Mouse (Mus musculus): ENCODE measurements around the gene Rho. TPM values are rescaled to one million over a fixed set of nuclear protein-coding genes. Genes with fewer than 3 reads are reported as not detected.

The Rho gene
- polyA plus RNA-seq, 1 experiment from 2014 or later = 0.51 TPM

GRCm38 (mm10) chr6:115982889-115983288 is 51.3 kb downstream of the Rho start:
- Histone ChIP-seq H3K4me1 (ENCODE audit: control insufficient read depth, insufficient read depth, low read length) (peaks cover 39% of the 10 kb centered on the region), H3K27ac (replicated peaks; ENCODE audit: low read depth, low read length) (peak overlapping the region; percentile 70)

GRCm38 (mm10) chr6:115983306-115984038 is 51.9 kb downstream of the Rho start:
- Histone ChIP-seq H3K4me2 (ENCODE audit: low read depth, low read length) (peak overlapping the region; percentile 24), H3K36me3 (ENCODE audit: control insufficient read depth, insufficient read depth, low read length) (0 out of 2 replicates have a peak, but pooled peaks cover 5% of the 10 kb centered on the region), H3K27ac (replicated peaks; ENCODE audit: low read depth, low read length) (peak overlapping the region; percentile 70), H3K4me3 (ENCODE audit: low read depth, low read length) (no peak overlapping the region), H3K9me3 (ENCODE audit: control insufficient read depth, low read length) (no peaks in the 10 kb centered on the region), H3K4me1 (ENCODE audit: control insufficient read depth, insufficient read depth, low read length) (peaks cover 39% of the 10 kb centered on the region), H3K9ac (ENCODE audit: low read depth, low read length) (0 out of 2 replicates have a peak overlapping the region, but pooled peaks have one; percentile 35), H3K27me3 (replicated peaks; ENCODE audit: control insufficient read depth, insufficient read depth, low read length) (no peaks in the 10 kb centered on the region)
- ATAC-seq (ENCODE audit: low read depth) (no peak), DNase-seq (ENCODE audit: low spot score) (no peak)
- WGBS = 53% methylated on average over 12 of the region's 12 CpGs

More at GRCm38 (mm10) chr6:115982889-115983288, 51.3 kb downstream of the Rho start:
- ATAC-seq (ENCODE audit: low read depth) (no peak), DNase-seq (ENCODE audit: low spot score) (no peak)
- Histone ChIP-seq H3K9me3 (ENCODE audit: control insufficient read depth, low read length) (no peaks in the 10 kb centered on the region), H3K9ac (ENCODE audit: low read depth, low read length) (peak overlapping the region; percentile 35; the same call in 1 of the 2 replicates), H3K27me3 (replicated peaks; ENCODE audit: control insufficient read depth, insufficient read depth, low read length) (no peaks in the 10 kb centered on the region), H3K36me3 (ENCODE audit: control insufficient read depth, insufficient read depth, low read length) (peaks cover 5% of the 10 kb centered on the region; the same call in 1 of the 2 replicates), H3K4me2 (ENCODE audit: low read depth, low read length) (peak overlapping the region; percentile 24), H3K4me3 (ENCODE audit: low read depth, low read length) (no peak overlapping the region)
- 49% methylated on average over 7 of the region's 7 CpGs for WGBS

- ATAC-seq (ENCODE audit: low read depth) (no peak), DNase-seq (ENCODE audit: low spot score) (no peak)
- Histone ChIP-seq H3K27ac (replicated peaks; ENCODE audit: low read depth, low read length) (no peak overlapping the region), H3K4me3 (ENCODE audit: low read depth, low read length) (no peak overlapping the region), H3K9ac (ENCODE audit: low read depth, low read length) (no peak overlapping the region), H3K4me1 (ENCODE audit: control insufficient read depth, insufficient read depth, low read length) (peaks cover 39% of the 10 kb centered on the region), H3K4me2 (ENCODE audit: low read depth, low read length) (0 out of 2 replicates have a peak overlapping the region, but pooled peaks have one; percentile 5), H3K36me3 (ENCODE audit: control insufficient read depth, insufficient read depth, low read length) (0 out of 2 replicates have a peak, but pooled peaks cover 5% of the 10 kb centered on the region), H3K9me3 (ENCODE audit: control insufficient read depth, low read length) (no peaks in the 10 kb centered on the region), H3K27me3 (replicated peaks; ENCODE audit: control insufficient read depth, insufficient read depth, low read length) (no peaks in the 10 kb centered on the region)
- WGBS = 65% methylated on average over 7 of the region's 7 CpGs
Observed at GRCm38 (mm10) chr6:115984580-115984979, 53.0 kb downstream of the Rho start.

- peak overlapping the region; percentile 24 for H3K4me2 ChIP-seq (ENCODE audit: low read depth, low read length)
Observed at GRCm38 (mm10) chr6:115985622-115986021, 54.1 kb downstream of the Rho start.

GRCm38 (mm10) chr6:115986472-115987095 is 55.0 kb downstream of the Rho start:
- Histone ChIP-seq H3K4me2 (ENCODE audit: low read depth, low read length) (peak overlapping the region; percentile 24), H3K4me3 (ENCODE audit: low read depth, low read length) (no peak overlapping the region), H3K9me3 (ENCODE audit: control insufficient read depth, low read length) (no peaks in the 10 kb centered on the region), H3K27me3 (replicated peaks; ENCODE audit: control insufficient read depth, insufficient read depth, low read length) (no peaks in the 10 kb centered on the region; the same call in 1 of the 2 replicates), H3K9ac (ENCODE audit: low read depth, low read length) (peak overlapping the region; percentile 25; the same call in 1 of the 2 replicates), H3K36me3 (ENCODE audit: control insufficient read depth, insufficient read depth, low read length) (no peaks in the 10 kb centered on the region), H3K27ac (replicated peaks; ENCODE audit: low read depth, low read length) (no peak overlapping the region), H3K4me1 (ENCODE audit: control insufficient read depth, insufficient read depth, low read length) (peaks cover 44% of the 10 kb centered on the region)
- 27% methylated on average over 7 of the region's 12 CpGs for WGBS
- DNase-seq (ENCODE audit: low spot score) (no peak), ATAC-seq (ENCODE audit: low read depth) (no peak)

More at GRCm38 (mm10) chr6:115985622-115986021, 54.1 kb downstream of the Rho start:
- Histone ChIP-seq H3K9ac (ENCODE audit: low read depth, low read length) (peak overlapping the region; percentile 43; the same call in 1 of the 2 replicates), H3K36me3 (ENCODE audit: control insufficient read depth, insufficient read depth, low read length) (no peaks in the 10 kb centered on the region), H3K4me3 (ENCODE audit: low read depth, low read length) (no peak overlapping the region), H3K4me1 (ENCODE audit: control insufficient read depth, insufficient read depth, low read length) (peaks cover 39% of the 10 kb centered on the region), H3K27me3 (replicated peaks; ENCODE audit: control insufficient read depth, insufficient read depth, low read length) (no peaks in the 10 kb centered on the region), H3K9me3 (ENCODE audit: control insufficient read depth, low read length) (no peaks in the 10 kb centered on the region), H3K27ac (replicated peaks; ENCODE audit: low read depth, low read length) (0 out of 2 replicates have a peak overlapping the region, but pooled peaks have one; percentile 2)
- DNase-seq (ENCODE audit: low spot score) (no peak), ATAC-seq (ENCODE audit: low read depth) (no peak)
- WGBS = 53% methylated on average over 9 of the region's 9 CpGs

- H3K4me2 ChIP-seq (ENCODE audit: low read depth, low read length) = peak overlapping the region; percentile 24; the same call in 1 of the 2 replicates
- H3K9me3 ChIP-seq (ENCODE audit: control insufficient read depth, low read length) = no peaks in the 10 kb centered on the region
- H3K4me3 ChIP-seq (ENCODE audit: low read depth, low read length) = no peak overlapping the region
- peaks cover under 1% of the 10 kb centered on the region for H3K27me3 ChIP-seq (replicated peaks; ENCODE audit: control insufficient read depth, insufficient read depth, low read length)
- H3K36me3 ChIP-seq (ENCODE audit: control insufficient read depth, insufficient read depth, low read length) = no peaks in the 10 kb centered on the region
- DNase-seq (ENCODE audit: low spot score) (no peak), ATAC-seq (ENCODE audit: low read depth) (no peak)
- H3K4me1 ChIP-seq (ENCODE audit: control insufficient read depth, insufficient read depth, low read length) = peaks cover 48% of the 10 kb centered on the region
- 57% methylated on average over 9 of the region's 9 CpGs for WGBS
- H3K9ac ChIP-seq (ENCODE audit: low read depth, low read length) = 0 out of 2 replicates have a peak overlapping the region, but pooled peaks have one; percentile 25
- H3K27ac ChIP-seq (replicated peaks; ENCODE audit: low read depth, low read length) = no peak overlapping the region
Observed at GRCm38 (mm10) chr6:115987096-115987747, 55.7 kb downstream of the Rho start.

- no peak overlapping the region for H3K4me3 ChIP-seq (ENCODE audit: low read depth, low read length)
- H3K9ac ChIP-seq (ENCODE audit: low read depth, low read length) = no peak overlapping the region
- H3K36me3 ChIP-seq (ENCODE audit: control insufficient read depth, insufficient read depth, low read length) = no peaks in the 10 kb centered on the region
- H3K27me3 ChIP-seq (replicated peaks; ENCODE audit: control insufficient read depth, insufficient read depth, low read length) = peaks cover 18% of the 10 kb centered on the region
- ATAC-seq (ENCODE audit: low read depth) (no peak), DNase-seq (ENCODE audit: low spot score) (no peak)
- H3K4me1 ChIP-seq (ENCODE audit: control insufficient read depth, insufficient read depth, low read length) = peaks cover 49% of the 10 kb centered on the region
- H3K9me3 ChIP-seq (ENCODE audit: control insufficient read depth, low read length) = no peaks in the 10 kb centered on the region
- peak overlapping the region; percentile 93 for H3K4me2 ChIP-seq (ENCODE audit: low read depth, low read length)
- 75% methylated on average over 5 of the region's 5 CpGs for WGBS
- H3K27ac ChIP-seq (replicated peaks; ENCODE audit: low read depth, low read length) = no peak overlapping the region
Observed at GRCm38 (mm10) chr6:115989032-115989431, 57.5 kb downstream of the Rho start.

- Histone ChIP-seq H3K27me3 (replicated peaks; ENCODE audit: control insufficient read depth, insufficient read depth, low read length) (peaks cover 23% of the 10 kb centered on the region), H3K27ac (replicated peaks; ENCODE audit: low read depth, low read length) (no peak overlapping the region), H3K4me2 (ENCODE audit: low read depth, low read length) (peak overlapping the region; percentile 93), H3K4me1 (ENCODE audit: control insufficient read depth, insufficient read depth, low read length) (peaks cover 45% of the 10 kb centered on the region), H3K36me3 (ENCODE audit: control insufficient read depth, insufficient read depth, low read length) (no peaks in the 10 kb centered on the region), H3K4me3 (ENCODE audit: low read depth, low read length) (no peak overlapping the region), H3K9me3 (ENCODE audit: control insufficient read depth, low read length) (no peaks in the 10 kb centered on the region), H3K9ac (ENCODE audit: low read depth, low read length) (no peak overlapping the region; the same call in 1 of the 2 replicates)
- WGBS = 61% methylated on average over 4 of the region's 4 CpGs
- DNase-seq (ENCODE audit: low spot score) = no peak
- ATAC-seq (ENCODE audit: low read depth) = no peak
Observed at GRCm38 (mm10) chr6:115989607-115990006, 58.1 kb downstream of the Rho start.
